Mouse (Mus musculus) left cerebral cortex, adult 8-10 months (tissue): ENCODE results near the gene Timm23. TPM values are rescaled to one million over a fixed set of nuclear protein-coding genes. Genes with fewer than 3 reads are reported as not detected.

Source experiments
- DNase-seq, 2 experiments: peaks; one replicate each; pipeline ENCODE4 v3.0.0; 2022; ENCODE audit warnings: low spot score in 2 of 2
- total RNA-seq, 4 experiments: library from RNA; stranded (reverse); gene quantifications; 2 replicates each; pipeline ENCODE4 v1.2.4; 2022

The Timm23 gene
- total RNA-seq, 4 experiments from 2014 or later = 56.9 to 83.5 (median 63.1) TPM

DNA sequence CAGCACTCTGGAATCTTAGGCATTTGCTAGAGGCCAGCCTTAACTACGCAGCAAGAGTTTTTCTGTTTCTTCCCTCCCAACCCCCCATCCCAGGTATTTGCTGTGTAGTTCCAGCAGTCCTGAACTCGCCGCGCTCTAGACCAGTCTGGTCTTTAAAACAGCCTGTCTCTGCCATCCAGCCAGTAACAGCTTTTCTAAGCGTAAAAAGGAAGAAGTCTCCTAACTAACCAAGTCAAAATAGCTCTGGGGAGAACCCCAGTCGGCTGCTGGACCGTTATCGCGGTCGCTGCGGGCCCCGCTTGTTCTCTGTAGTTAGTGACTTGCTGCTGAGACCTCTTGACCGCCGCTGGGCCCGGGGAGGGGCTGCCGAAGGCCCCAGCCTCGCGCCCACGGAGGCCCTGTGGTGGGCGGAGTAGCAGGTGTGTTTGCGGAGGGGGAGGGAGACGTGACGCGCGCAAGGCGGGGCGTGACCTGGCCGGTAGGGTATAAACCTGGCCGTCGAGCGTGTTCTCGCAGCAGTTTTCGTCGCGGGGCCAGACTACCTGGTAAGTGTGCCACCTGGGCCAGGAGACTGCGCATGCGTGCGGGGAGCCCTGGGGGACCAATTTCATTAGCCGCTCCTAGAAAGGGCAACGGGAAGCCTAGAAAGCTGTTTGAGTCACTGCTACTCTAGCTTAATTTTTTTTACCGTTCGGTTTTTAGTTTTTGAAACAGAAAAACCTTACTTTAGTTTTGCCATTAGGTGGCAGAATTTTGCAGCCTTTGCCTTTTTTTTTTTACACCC, 36.2 kb downstream of the Timm23 start:
- DNase-seq = peak; percentile 20 to 29

DNA sequence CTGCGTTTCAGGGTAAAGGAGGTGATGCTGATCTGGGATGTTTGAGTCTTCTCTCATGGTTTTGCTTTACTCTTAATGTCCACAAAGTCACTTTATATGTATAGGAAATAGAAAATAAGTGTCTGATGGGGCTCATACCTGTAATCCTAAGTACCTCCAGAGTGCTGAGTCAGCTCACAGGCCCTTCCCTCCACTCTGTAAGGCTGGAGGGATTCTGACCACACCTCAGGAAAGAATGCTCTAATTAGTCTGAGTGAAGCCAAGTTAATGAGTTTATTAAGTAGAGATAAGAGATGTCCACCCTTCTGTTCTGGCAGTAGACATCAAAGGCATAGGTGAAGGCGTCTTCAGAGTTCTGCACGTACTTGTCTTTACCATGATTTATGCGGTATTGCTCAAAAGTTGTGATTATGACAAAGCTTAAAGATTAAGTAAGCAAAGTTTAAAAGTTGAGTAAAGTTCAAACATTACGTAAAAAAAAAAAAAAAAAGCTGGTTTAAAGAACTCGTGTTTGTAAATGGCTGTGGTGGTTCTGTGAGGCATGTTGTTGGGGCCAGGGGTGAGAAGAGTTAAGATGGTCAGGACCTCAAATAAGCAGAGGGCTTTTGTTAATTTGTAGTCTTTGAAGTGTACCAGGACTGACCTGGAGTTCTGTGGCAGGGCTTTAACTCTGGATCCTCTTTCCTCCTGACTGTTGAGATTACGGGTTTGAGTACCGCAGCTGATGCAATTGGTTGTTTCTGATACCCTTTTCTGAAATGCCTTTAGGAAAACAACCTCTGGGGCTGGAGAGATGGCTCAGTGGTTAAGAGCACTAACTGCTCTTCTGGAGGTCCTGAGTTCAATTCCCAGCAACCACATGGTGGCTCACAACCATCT, 37.3 kb downstream of the Timm23 start:
- no peak for DNase-seq

GRCm38 (mm10) chr14:32163203-32163888, 38.4 kb downstream of the Timm23 start:
- DNase-seq = no peak

GRCm38 (mm10) chr14:32162231-32162630, 39.5 kb downstream of the Timm23 start:
- no peak for DNase-seq

DNA sequence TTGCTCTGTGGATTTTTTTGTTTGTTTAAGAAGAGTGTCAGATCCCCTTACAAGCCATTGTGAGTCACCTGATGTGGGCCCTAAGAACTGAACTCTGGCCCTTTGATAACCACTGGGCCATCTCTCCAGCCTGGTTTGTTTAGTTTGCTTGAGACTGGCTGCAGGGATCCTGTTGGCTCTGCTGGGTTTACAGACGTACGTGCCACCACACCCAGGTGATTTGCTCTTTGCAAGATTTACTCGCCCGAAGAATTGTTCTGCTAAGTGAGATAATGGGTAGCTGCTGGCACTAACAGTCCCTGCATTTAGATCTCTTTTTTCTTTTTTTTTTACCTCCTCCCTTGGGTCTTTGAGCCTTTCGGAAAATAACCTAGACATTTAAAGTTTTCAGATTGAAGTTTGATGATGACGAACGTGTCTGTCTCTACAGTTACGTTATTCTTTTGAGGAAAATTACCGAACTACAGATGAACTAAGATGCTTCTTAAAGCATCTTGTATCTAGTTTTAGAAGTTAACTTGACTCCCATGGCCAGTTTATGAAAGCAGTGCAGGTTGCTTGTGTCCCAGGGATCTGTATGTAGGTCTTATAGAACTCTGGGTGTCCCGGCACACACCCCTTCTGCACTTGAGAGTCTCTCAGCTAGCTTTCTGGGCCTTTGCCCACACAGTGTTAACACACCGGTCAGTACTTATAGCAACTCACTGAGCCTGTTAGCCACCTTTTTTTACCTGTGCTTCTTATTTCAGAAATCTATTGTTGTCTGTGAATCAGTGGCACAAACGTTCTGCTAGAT, 40.4 kb downstream of the Timm23 start:
- DNase-seq = no peak

- DNase-seq = no peak
Observed at GRCm38 (mm10) chr14:32160563-32160962, 41.1 kb downstream of the Timm23 start.

DNA sequence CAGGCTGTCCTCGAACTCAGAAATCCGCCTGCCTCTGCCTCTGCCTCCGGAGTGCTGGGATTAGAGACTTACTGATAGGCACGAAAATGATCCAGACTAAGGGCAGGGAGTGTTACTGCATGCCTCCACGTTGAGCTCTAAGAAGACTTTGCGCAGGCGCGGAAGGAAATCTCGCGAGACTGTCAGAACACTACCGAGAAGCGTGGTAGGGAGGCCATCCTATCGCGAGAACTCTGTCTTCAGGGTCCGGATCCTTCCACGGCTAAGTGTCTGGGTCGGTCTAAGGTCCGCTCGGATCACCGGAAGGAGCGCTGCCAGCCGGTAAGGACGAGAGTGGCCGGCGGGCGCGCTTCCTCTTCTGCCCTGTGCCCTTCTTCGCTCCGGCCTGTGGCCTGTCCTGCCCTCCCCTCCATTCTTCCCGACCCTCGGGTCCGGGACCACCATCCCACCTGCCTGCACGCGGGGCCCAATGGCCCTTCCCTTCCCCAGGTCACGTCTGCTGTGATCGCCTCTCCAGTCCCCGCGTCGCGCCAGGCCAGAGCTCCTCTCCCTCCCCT, 41.9 kb downstream of the Timm23 start, which contains the start of gene Ncoa4:
Gene Ncoa4, plus strand, starts transcription at position 176 of the 557 bp plus-strand sequence.
- DNase-seq = peak; percentile 97 to 98

DNA sequence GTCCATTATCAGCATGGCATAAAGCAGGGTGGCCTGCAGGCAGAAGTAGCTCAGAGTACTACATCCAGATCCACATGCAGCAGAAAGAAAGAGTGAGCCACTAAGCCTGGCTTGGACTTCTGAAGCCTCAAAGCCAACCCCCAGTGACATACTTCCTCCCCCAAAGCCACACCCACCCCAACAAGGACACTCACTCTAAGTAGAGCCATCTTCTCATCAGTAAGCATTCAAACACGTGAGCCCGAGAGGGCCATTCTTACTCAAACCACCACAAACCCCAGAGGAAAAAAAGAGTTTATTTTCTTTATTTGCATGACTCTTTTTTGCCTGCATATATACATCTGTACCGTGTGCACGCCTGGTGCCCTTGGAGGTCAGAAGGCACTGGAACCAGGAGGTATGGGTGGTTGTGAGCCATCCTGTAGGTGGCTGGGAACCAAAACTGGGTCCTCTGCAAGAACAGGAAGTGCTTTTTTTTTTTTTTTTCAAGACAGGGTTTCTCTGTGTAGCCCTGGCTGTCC, 42.5 kb downstream of the Timm23 start:
- peak in 1 of 2 experiments; percentile 8 for DNase-seq

DNA sequence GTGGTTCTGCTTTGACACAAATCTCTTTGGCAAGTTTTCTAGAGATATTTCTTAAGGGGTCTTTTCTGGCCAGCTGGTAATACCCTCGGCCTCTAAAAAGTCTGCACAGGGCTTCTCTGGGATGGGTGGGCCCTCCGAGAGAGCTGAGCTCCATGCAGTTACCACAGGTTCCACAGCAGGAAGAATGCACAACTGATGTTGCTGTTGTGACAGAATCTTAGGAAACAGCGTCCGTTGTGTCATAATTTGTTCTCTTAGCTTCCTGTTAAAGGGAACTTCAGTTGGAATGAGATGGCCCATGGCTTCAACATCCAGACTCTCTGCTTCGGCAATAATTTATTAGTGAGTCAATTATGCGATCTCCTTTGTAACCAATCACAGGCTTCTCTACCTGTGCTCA, 46.9 kb downstream of the Timm23 start:
- DNase-seq = no peak

GRCm38 (mm10) chr14:32153156-32153555, 48.5 kb downstream of the Timm23 start:
- DNase-seq = no peak

DNA sequence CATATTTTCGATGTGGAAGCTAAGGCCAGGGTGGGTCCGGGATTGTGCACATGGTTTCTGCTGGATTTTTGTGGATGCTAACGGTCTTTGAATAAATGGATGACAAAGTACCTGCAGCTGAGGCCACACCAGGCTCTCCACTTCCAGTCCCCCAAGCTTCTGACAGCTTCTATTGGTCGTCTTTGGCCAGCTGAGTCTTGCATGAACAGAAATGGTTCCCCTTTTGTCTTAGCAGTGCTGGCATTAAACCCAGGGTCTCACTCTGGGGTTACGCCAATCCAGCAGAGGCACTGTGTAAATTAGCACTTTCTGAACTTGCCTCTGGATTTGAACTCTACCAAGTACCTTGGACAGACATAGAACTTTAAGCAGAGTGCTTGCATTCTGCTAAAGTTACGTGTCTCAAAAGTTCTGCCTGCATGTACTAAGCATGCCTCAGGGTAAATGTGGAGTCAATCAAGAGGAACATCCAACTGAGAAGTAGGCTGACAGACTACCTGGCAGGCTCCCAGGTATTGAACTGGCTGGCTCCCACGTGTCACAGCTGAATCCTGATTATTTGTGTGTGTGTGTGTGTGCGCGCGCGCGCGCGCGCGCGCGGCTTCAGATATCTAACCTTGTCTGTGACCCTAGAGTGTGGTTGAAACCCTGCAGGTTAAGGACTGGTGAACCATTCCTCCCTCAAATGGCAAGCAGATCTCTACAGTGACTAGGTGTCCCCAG, 49.3 kb downstream of the Timm23 start:
- no peak for DNase-seq

DNA sequence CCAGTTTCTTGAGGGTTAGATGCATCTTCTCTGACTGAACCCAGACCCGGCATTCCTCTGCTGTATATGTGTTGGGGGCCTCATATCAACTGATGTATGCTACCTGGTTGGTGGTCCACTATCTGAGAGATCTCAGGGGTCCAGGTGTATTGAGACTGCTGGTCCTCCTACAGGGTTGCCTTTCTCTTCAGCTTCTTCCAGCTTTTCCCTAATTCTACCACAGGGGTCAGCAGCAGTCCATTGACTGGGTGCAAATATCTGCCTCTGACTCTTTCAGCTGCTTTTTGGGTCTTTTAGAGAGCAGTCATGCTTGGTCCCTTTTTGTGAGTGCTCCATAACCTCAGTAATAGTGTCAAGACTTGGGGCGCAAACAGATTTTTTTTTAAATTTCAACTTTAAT, 50.8 kb downstream of the Timm23 start:
- DNase-seq = no peak

GRCm38 (mm10) chr14:32146578-32146977, 55.1 kb downstream of the Timm23 start:
- no peak for DNase-seq

GRCm38 (mm10) chr14:32145809-32146511, 55.7 kb downstream of the Timm23 start:
- DNase-seq = no peak

- no peak for DNase-seq
Observed at GRCm38 (mm10) chr14:32145401-32145800, 56.3 kb downstream of the Timm23 start.

GRCm38 (mm10) chr14:32144734-32145133, 57.0 kb downstream of the Timm23 start:
- no peak for DNase-seq

DNA sequence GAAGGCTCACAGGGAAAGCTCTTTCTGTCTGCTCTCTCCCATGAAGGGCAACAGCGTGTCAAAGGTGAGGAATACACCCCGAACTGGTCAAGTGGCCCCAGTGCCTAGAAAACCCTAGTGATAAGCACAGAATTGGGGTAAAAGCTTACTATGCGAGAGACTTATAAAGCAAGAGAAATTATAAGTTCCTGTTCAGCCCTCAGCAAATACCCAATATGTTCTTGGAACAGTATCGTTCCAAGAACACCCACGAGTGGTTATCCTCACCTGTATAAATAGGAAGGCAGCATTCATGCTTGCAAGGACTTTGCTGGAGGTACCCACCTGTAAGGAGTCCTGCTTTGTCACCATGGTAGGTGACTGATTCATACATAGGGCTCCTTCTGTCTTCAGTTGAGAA, 60.0 kb downstream of the Timm23 start, which contains the start of gene Msmb:
Gene Msmb, plus strand, starts transcription at position 301 of the 400 bp plus-strand sequence.
- no peak for DNase-seq

DNA sequence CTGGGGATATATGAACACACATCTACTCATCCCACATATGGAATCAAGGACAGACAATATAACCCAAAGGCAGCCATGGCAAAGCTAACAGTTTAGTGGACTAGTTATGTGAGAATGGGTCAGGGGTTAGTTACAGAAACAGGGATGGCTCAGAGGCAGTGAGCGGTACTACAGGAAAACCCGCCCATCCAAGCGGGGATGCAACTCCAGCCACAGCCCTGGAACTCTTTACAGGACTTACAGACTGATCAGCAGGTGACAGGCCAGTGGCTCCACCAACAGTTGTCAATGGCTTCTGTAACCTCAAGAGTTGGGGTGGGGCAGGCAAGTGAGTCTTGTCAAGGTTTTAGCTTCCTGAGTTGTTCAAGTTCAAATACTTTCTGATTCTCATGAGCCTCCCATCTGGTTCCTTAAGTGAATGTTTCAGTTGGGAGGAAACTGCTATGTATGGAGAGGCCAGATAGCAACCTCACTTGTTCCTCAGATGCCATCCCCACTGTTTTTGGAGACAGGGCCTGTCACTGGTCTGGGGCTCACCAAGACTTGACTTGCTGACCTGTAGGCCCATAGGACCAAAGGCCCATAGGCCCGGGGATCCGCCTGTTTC, 61.2 kb downstream of the Timm23 start:
- DNase-seq = no peak
